Mouse (Mus musculus): ENCODE results near the gene Kctd20. TPM values are rescaled to one million over a fixed set of nuclear protein-coding genes. Genes with fewer than 3 reads are reported as not detected.

Kctd20 gene
- polyA plus RNA-seq, 1 experiment = 30.8 TPM

GRCm38 (mm10) chr17:28984724-28985420 is 33.1 kb downstream of the Kctd20 start:
- 86% methylated on average over 1 of the region's 1 CpGs for WGBS
- Histone ChIP-seq H3K27ac (ENCODE audit: insufficient read depth, low read depth, low read length) (no peak overlapping the region), H3K27me3 (replicated peaks; ENCODE audit: control insufficient read depth, insufficient read depth, low read length) (no peaks in the 10 kb centered on the region), H3K36me3 (ENCODE audit: control insufficient read depth, insufficient read depth, low read length) (peaks cover 4% of the 10 kb centered on the region), H3K4me1 (ENCODE audit: control insufficient read depth, insufficient read depth, low read length) (no peaks in the 10 kb centered on the region), H3K4me3 (ENCODE audit: insufficient read depth, low read depth, low read length) (no peak overlapping the region)
- no peak for DNase-seq
- no peak for TF ChIP-seq POLR2A (IDR thresholded peaks at IDR 0.05; ENCODE audit: low read depth, low read length)
- no peak for TF ChIP-seq CTCF (conservative IDR thresholded peaks at IDR 0.05; ENCODE audit: insufficient read depth, insufficient read length, low read depth, low read length)

GRCm38 (mm10) chr17:28986833-28987232 is 35.1 kb downstream of the Kctd20 start:
- no peaks in the 10 kb centered on the region for H3K27me3 ChIP-seq (replicated peaks; ENCODE audit: control insufficient read depth, insufficient read depth, low read length)
- peak; percentile 24 for DNase-seq
- TF ChIP-seq CTCF (conservative IDR thresholded peaks at IDR 0.05; ENCODE audit: insufficient read depth, insufficient read length, low read depth, low read length) (peak; percentile 54), POLR2A (IDR thresholded peaks at IDR 0.05; ENCODE audit: low read depth, low read length) (no peak)
- peaks cover 3% of the 10 kb centered on the region for H3K36me3 ChIP-seq (ENCODE audit: control insufficient read depth, insufficient read depth, low read length)
- H3K27ac ChIP-seq (ENCODE audit: insufficient read depth, low read depth, low read length) = no peak overlapping the region
- peaks cover 2% of the 10 kb centered on the region; the same call in 1 of the 2 replicates for H3K4me1 ChIP-seq (ENCODE audit: control insufficient read depth, insufficient read depth, low read length)
- H3K4me3 ChIP-seq (ENCODE audit: insufficient read depth, low read depth, low read length) = no peak overlapping the region

GRCm38 (mm10) chr17:28987713-28988112 is 36.0 kb downstream of the Kctd20 start:
- WGBS = 70% methylated on average over 4 of the region's 4 CpGs
- Histone ChIP-seq H3K27me3 (replicated peaks; ENCODE audit: control insufficient read depth, insufficient read depth, low read length) (no peaks in the 10 kb centered on the region), H3K27ac (ENCODE audit: insufficient read depth, low read depth, low read length) (no peak overlapping the region), H3K4me1 (ENCODE audit: control insufficient read depth, insufficient read depth, low read length) (peaks cover 3% of the 10 kb centered on the region; the same call in 1 of the 2 replicates), H3K4me3 (ENCODE audit: insufficient read depth, low read depth, low read length) (no peak overlapping the region), H3K36me3 (ENCODE audit: control insufficient read depth, insufficient read depth, low read length) (peaks cover 3% of the 10 kb centered on the region)
- DNase-seq = peak; percentile 49
- TF ChIP-seq POLR2A (IDR thresholded peaks at IDR 0.05; ENCODE audit: low read depth, low read length) = no peak
- TF ChIP-seq CTCF (conservative IDR thresholded peaks at IDR 0.05; ENCODE audit: insufficient read depth, insufficient read length, low read depth, low read length) = peak; percentile 79

GRCm38 (mm10) chr17:28988291-28988690 is 36.5 kb downstream of the Kctd20 start:
- no peak overlapping the region for H3K27ac ChIP-seq (ENCODE audit: insufficient read depth, low read depth, low read length)
- no peak for DNase-seq
- TF ChIP-seq CTCF (conservative IDR thresholded peaks at IDR 0.05; ENCODE audit: insufficient read depth, insufficient read length, low read depth, low read length) = no peak
- no peak overlapping the region for H3K4me3 ChIP-seq (ENCODE audit: insufficient read depth, low read depth, low read length)
- H3K27me3 ChIP-seq (replicated peaks; ENCODE audit: control insufficient read depth, insufficient read depth, low read length) = no peaks in the 10 kb centered on the region
- H3K36me3 ChIP-seq (ENCODE audit: control insufficient read depth, insufficient read depth, low read length) = peaks cover 3% of the 10 kb centered on the region
- WGBS = 90% methylated on average over 4 of the region's 4 CpGs
- peaks cover 3% of the 10 kb centered on the region; the same call in 1 of the 2 replicates for H3K4me1 ChIP-seq (ENCODE audit: control insufficient read depth, insufficient read depth, low read length)

GRCm38 (mm10) chr17:28988996-28989395 is 37.2 kb downstream of the Kctd20 start:
- Histone ChIP-seq H3K4me1 (ENCODE audit: control insufficient read depth, insufficient read depth, low read length) (peaks cover 3% of the 10 kb centered on the region; the same call in 1 of the 2 replicates), H3K36me3 (ENCODE audit: control insufficient read depth, insufficient read depth, low read length) (peaks cover 3% of the 10 kb centered on the region; the same call in 1 of the 2 replicates), H3K4me3 (ENCODE audit: insufficient read depth, low read depth, low read length) (no peak overlapping the region), H3K27ac (ENCODE audit: insufficient read depth, low read depth, low read length) (no peak overlapping the region), H3K27me3 (replicated peaks; ENCODE audit: control insufficient read depth, insufficient read depth, low read length) (no peaks in the 10 kb centered on the region)
- WGBS = 82% methylated on average over 3 of the region's 3 CpGs
- no peak for DNase-seq
- no peak for TF ChIP-seq POLR2A (IDR thresholded peaks at IDR 0.05; ENCODE audit: low read depth, low read length)
- TF ChIP-seq CTCF (conservative IDR thresholded peaks at IDR 0.05; ENCODE audit: insufficient read depth, insufficient read length, low read depth, low read length) = no peak

DNA sequence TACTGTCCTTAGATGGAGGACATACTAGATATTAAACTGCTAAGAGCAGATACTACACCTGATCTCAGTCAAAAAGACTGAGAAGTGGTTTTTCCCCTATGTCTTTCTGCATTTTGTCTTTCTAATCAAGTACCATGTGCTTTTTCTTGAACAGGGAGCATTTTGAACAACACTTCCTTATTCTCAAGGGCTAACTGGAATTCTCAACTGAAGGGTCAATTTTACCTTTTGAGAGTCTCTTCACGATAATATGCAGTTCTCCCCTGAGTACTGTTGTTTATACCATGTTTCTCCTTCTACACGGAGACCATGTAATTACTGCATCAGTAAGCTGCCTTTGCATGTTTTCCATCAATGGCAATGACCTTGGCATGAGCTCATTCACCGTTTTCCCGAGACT is 38.3 kb downstream of the Kctd20 start:
- H3K4me3 ChIP-seq (ENCODE audit: insufficient read depth, low read depth, low read length) = no peak overlapping the region
- no peak overlapping the region for H3K27ac ChIP-seq (ENCODE audit: insufficient read depth, low read depth, low read length)
- DNase-seq = no peak
- H3K4me1 ChIP-seq (ENCODE audit: control insufficient read depth, insufficient read depth, low read length) = peaks cover 3% of the 10 kb centered on the region; the same call in 1 of the 2 replicates
- peaks cover 3% of the 10 kb centered on the region; the same call in 1 of the 2 replicates for H3K36me3 ChIP-seq (ENCODE audit: control insufficient read depth, insufficient read depth, low read length)
- H3K27me3 ChIP-seq (replicated peaks; ENCODE audit: control insufficient read depth, insufficient read depth, low read length) = no peaks in the 10 kb centered on the region
- TF ChIP-seq CTCF (conservative IDR thresholded peaks at IDR 0.05; ENCODE audit: insufficient read depth, insufficient read length, low read depth, low read length) = no peak
- no peak for TF ChIP-seq POLR2A (IDR thresholded peaks at IDR 0.05; ENCODE audit: low read depth, low read length)
- 74% methylated on average over 4 of the region's 4 CpGs for WGBS

DNA sequence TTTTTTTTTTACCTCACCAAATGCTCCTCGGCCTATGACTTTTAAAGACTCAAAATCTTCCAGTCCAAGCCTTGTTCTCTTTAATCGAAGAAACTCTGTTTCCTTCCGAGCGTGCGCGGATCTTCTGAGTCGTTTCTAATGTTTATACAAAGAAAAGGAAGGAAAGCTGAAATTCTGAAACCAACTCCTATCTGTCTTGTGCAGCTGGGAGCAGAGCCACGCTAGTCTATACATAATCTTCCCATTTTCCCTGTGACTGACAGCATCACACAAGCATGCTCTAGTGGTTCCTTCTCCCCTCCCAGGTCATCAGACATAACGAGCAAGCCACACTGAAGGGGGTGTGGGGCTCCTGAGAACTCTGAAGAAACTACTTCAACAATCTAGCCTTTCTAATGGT is 39.5 kb downstream of the Kctd20 start:
- peaks cover 3% of the 10 kb centered on the region; the same call in 1 of the 2 replicates for H3K36me3 ChIP-seq (ENCODE audit: control insufficient read depth, insufficient read depth, low read length)

More for the DNA sequence above, 39.5 kb downstream of the Kctd20 start:
- DNase-seq = no peak
- H3K4me1 ChIP-seq (ENCODE audit: control insufficient read depth, insufficient read depth, low read length) = peaks cover 3% of the 10 kb centered on the region; the same call in 1 of the 2 replicates
- no peaks in the 10 kb centered on the region for H3K27me3 ChIP-seq (replicated peaks; ENCODE audit: control insufficient read depth, insufficient read depth, low read length)
- no peak overlapping the region for H3K27ac ChIP-seq (ENCODE audit: insufficient read depth, low read depth, low read length)
- TF ChIP-seq CTCF (conservative IDR thresholded peaks at IDR 0.05; ENCODE audit: insufficient read depth, insufficient read length, low read depth, low read length) (no peak), POLR2A (IDR thresholded peaks at IDR 0.05; ENCODE audit: low read depth, low read length) (no peak)
- 84% methylated on average over 9 of the region's 9 CpGs for WGBS
- no peak overlapping the region for H3K4me3 ChIP-seq (ENCODE audit: insufficient read depth, low read depth, low read length)
